Mouse (Mus musculus): Measurements from ENCODE around the gene Dgkb. TPM values are rescaled to one million over a fixed set of nuclear protein-coding genes. Genes with fewer than 3 reads are reported as not detected.

Dgkb gene
- polyA plus RNA-seq, 1 experiment from 2014 or later = 0.36 TPM

DNA sequence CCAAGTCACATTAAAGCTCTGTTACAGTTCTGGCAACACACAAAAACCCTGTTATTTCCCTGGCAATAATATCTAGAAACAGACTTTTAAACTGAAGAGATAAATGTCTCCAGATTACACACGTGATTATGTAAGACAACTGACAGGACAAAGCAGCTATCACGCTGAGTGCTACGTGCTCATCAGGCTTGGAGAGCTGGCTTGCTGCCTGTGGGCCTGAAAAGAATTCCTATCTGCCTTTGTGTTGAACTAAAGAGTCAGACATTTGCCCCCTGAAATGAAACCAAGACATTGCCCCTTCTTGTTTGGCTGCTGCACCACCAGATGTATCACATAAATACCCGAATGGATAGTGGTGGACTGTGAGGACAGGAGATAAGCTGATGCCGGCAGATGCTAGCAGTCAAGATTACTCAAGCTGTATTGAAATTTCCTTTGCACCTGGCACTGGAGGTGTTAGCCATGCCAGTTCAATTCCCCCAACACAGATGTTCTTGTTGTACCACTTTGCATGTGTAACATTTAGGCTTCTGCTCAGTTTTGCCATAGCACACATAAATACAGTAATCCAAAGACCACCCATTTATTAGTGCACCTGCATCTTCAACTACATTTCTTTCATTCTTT is 761.8 kb downstream of the Dgkb start:
- H3K27me3 ChIP-seq (replicated peaks; ENCODE audit: low read depth, poor library complexity, severe bottlenecking) = no peaks in the 10 kb centered on the region
- 69% methylated on average over 5 of the region's 5 CpGs for WGBS
- no peaks in the 10 kb centered on the region for H3K9me3 ChIP-seq
- H3K4me1 ChIP-seq = no peaks in the 10 kb centered on the region
- H3K4me3 ChIP-seq = no peak overlapping the region
- DNase-seq (ENCODE audit: low spot score) = no peak
- no peak overlapping the region for H3K27ac ChIP-seq (replicated peaks)
- H3K36me3 ChIP-seq (replicated peaks) = no peaks in the 10 kb centered on the region

DNA sequence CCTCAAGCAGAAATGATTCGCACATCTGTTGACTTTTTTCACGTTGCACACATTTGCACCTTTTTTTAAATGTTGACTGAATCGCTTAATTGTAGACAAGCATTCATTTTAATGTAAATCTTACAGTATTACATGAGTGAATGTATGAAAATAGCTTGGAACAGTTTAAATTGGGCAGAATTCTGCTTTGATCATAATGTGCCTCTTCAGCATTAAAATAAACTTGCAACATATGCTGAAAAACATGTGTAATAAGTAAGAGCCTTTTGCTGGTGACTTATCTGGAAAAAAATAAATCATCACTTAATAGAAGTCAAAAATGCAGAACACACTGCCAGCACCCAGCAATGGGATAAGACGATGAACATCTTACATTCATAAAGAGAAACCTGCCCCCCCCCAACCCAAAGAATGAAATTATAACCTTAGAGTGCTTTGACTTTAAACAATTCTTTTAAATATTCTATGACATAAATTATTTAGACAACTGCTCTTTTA is 768.9 kb downstream of the Dgkb start:
- Histone ChIP-seq H3K4me1 (no peaks in the 10 kb centered on the region), H3K4me3 (no peak overlapping the region), H3K9me3 (no peaks in the 10 kb centered on the region), H3K27me3 (replicated peaks; ENCODE audit: low read depth, poor library complexity, severe bottlenecking) (no peaks in the 10 kb centered on the region), H3K36me3 (replicated peaks) (no peaks in the 10 kb centered on the region), H3K27ac (replicated peaks) (no peak overlapping the region)
- DNase-seq (ENCODE audit: low spot score) = no peak
- WGBS = 78% methylated on average over 4 of the region's 4 CpGs

DNA sequence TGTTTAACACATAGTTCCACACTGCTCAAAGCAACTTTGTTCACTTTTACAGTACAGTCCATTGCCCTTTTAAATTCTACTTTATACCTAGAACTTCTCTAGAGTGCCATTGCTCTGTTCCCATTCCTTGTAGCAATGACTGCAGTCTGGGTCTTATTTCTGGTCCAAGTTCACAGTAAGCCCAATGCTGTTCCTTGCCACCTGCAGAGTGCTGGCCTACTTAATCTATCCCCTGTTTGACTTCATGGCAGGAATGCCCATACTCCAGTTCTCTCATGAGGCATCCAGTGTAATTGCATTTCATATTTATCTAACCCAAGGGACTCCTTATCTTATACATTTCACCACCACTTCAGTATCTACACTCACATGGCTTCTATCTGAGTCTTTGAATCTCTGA is 772.4 kb downstream of the Dgkb start:
- Histone ChIP-seq H3K4me1 (no peaks in the 10 kb centered on the region), H3K4me3 (no peak overlapping the region), H3K36me3 (replicated peaks) (no peaks in the 10 kb centered on the region), H3K27ac (replicated peaks) (no peak overlapping the region), H3K27me3 (replicated peaks; ENCODE audit: low read depth, poor library complexity, severe bottlenecking) (no peaks in the 10 kb centered on the region), H3K9me3 (no peaks in the 10 kb centered on the region)
- DNase-seq (ENCODE audit: low spot score) = no peak

DNA sequence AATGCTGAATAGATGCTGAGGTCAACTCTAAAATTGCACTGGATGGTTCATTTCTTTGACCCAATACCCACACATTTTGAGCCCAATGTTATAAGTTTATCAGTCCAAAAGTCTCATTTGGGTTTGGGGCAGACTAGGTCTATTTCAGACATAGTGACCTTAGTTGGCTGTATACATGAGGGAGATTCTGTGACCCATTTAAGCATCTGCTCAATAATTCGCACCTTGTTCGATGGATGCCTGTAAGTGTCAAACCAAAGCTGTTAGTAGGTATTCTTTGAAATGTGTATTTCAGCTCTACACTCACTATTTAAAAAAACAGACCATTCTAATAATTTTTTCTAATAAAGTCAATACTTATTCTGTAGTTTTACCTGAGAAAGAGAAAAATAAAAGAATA is 776.1 kb downstream of the Dgkb start:
- DNase-seq (ENCODE audit: low spot score) = no peak
- no peaks in the 10 kb centered on the region for H3K9me3 ChIP-seq
- H3K27me3 ChIP-seq (replicated peaks; ENCODE audit: low read depth, poor library complexity, severe bottlenecking) = no peaks in the 10 kb centered on the region
- 0 out of 2 replicates have a peak, but pooled peaks cover 7% of the 10 kb centered on the region for H3K4me1 ChIP-seq
- no peak overlapping the region for H3K27ac ChIP-seq (replicated peaks)
- no peaks in the 10 kb centered on the region for H3K36me3 ChIP-seq (replicated peaks)
- WGBS = 95% methylated on average over 2 of the region's 2 CpGs
- no peak overlapping the region for H3K4me3 ChIP-seq

DNA sequence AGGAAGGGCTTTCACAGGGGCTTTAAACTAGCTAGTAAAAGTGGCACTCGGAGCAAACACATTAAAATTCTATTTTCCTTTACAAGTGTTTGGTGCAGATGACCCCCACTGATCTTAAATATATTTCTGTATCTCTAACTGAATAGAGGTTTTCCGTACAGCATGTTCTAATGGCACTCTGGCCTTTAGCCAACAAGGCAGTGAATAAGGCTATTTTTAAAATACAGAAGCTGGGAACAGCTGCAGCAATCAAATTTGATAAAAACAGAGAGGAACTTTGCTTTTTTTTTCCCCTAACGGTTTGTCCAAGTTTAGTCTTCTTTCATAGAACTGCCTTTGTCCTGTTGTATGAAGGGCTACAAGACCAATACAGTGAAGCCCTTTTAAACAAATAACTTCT is 776.5 kb downstream of the Dgkb start:
- WGBS = 75% methylated on average over 3 of the region's 3 CpGs
- H3K27ac ChIP-seq (replicated peaks) = no peak overlapping the region
- no peak for DNase-seq (ENCODE audit: low spot score)

DNA sequence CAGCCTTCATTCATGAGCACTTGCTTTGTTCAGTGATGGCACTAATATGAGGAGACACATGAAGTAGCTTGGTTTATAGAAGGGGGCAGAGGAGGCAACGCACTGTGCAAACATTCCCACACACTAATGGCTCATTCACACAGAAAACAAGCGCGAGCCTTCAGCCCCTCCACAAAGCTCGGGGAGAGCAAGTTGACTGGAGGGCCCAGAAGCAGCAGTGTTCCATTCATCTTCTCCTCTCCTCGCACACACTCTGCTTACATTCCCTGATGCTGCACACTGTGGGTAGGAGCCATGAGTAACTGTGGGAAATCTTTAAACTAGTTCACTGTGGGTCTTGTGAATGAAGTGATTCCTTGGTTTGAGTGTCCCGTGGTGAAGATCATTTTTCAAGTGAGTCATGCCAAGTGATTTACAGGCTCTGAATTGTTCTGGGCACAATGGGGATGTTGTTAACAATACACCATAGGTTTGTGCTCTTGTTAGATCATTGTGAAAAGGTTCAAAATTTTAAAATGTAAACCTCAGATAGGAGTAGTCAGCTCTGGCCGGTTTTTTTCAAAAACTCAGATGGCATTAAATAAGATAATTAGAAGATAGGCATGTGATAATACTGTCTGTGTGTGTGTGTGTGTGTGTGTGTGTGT is 779.0 kb downstream of the Dgkb start:
- Histone ChIP-seq H3K4me3 (no peak overlapping the region), H3K27me3 (replicated peaks; ENCODE audit: low read depth, poor library complexity, severe bottlenecking) (no peaks in the 10 kb centered on the region), H3K36me3 (replicated peaks) (no peaks in the 10 kb centered on the region), H3K9me3 (no peaks in the 10 kb centered on the region), H3K4me1 (0 out of 2 replicates have a peak, but pooled peaks cover 7% of the 10 kb centered on the region), H3K27ac (replicated peaks) (no peak overlapping the region)
- WGBS = 51% methylated on average over 7 of the region's 7 CpGs
- peak; percentile 20 for DNase-seq (ENCODE audit: low spot score)

More for the DNA sequence above, 776.5 kb downstream of the Dgkb start:
- Histone ChIP-seq H3K36me3 (replicated peaks) (no peaks in the 10 kb centered on the region), H3K4me3 (no peak overlapping the region), H3K9me3 (no peaks in the 10 kb centered on the region), H3K27me3 (replicated peaks; ENCODE audit: low read depth, poor library complexity, severe bottlenecking) (no peaks in the 10 kb centered on the region), H3K4me1 (0 out of 2 replicates have a peak, but pooled peaks cover 7% of the 10 kb centered on the region)

DNA sequence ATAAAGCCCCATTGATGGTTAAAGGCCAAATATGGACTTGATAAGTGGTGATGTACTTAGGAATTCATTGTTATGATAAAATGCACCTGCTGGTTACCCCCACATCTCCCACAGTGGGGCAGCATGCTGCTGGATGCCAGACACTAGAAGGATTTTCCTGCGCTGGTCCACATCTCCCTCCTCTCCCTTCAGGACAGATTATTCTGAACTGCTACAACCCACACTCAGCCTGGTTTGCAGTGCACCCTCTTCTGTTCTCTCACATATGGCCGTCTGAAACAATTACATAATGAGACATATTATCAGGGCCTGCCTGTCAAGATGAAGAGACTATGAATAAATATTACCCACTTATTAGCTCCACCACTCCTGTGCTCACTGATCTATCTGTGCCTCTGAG is 780.6 kb downstream of the Dgkb start:
- Histone ChIP-seq H3K27ac (replicated peaks) (no peak overlapping the region), H3K36me3 (replicated peaks) (no peaks in the 10 kb centered on the region), H3K9me3 (no peaks in the 10 kb centered on the region), H3K4me1 (0 out of 2 replicates have a peak, but pooled peaks cover 7% of the 10 kb centered on the region), H3K4me3 (no peak overlapping the region), H3K27me3 (replicated peaks; ENCODE audit: low read depth, poor library complexity, severe bottlenecking) (no peaks in the 10 kb centered on the region)
- 52% methylated on average over 2 of the region's 2 CpGs for WGBS
- no peak for DNase-seq (ENCODE audit: low spot score)

DNA sequence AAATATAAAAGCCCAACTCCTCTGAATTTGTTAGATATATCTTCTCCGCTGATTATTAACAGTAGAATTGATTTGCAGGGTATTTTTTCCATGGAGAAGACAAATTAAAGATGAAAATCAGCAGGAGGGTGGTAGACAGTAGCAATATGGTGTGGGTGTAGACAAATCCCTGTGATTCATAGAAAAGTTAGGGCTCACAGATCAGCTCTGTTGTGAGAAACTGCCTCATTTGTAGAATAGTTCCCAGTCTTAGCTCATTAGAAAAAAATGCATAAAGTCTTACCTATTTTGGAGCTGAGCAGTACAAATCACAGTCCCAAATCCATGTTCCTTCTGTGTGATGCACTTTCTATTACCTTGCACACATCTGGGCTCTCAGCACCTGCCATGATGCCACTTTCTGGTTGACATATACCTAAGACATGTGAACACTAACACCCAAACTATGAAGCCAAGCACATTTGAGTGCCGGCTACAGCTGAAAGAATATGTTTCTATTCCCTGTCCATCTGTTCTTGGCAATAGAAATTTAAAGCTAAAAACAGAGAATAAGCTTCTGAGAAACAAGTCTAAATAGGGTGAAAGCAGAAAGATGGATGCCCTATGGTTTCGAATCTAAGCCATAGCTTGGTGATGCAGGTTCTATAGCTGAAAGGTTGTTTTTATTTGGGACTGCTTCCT is 782.8 kb downstream of the Dgkb start:
- Histone ChIP-seq H3K27ac (replicated peaks) (no peak overlapping the region), H3K36me3 (replicated peaks) (no peaks in the 10 kb centered on the region), H3K9me3 (no peaks in the 10 kb centered on the region), H3K4me3 (no peak overlapping the region), H3K4me1 (0 out of 2 replicates have a peak, but pooled peaks cover 7% of the 10 kb centered on the region), H3K27me3 (replicated peaks; ENCODE audit: low read depth, poor library complexity, severe bottlenecking) (no peaks in the 10 kb centered on the region)
- 95% methylated on average over 3 of the region's 3 CpGs for WGBS
- no peak for DNase-seq (ENCODE audit: low spot score)

DNA sequence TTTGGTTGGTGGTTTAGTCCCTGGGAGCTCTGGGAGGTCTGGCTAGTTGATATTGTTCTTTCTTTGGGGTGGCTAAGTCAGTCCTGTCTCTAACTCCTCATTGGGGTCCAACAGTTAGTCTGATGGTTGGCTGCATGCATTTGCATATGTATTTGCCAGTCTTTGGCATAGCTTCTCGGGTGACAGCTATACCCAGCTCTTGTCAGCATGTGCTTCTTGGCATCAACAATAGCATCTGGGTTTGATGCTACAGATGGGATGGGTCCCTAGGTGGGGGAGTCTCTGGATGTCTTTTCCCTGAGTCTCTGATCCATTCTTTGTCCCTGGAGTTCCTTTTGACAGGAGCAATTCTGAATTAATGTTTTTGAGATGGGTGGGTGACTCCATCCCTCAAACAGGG is 790.6 kb downstream of the Dgkb start:
- no peak for DNase-seq (ENCODE audit: low spot score)
- Histone ChIP-seq H3K9me3 (no peaks in the 10 kb centered on the region), H3K27ac (replicated peaks) (no peak overlapping the region), H3K36me3 (replicated peaks) (no peaks in the 10 kb centered on the region), H3K27me3 (replicated peaks; ENCODE audit: low read depth, poor library complexity, severe bottlenecking) (no peaks in the 10 kb centered on the region), H3K4me3 (no peak overlapping the region), H3K4me1 (no peaks in the 10 kb centered on the region)
- WGBS = 58% methylated on average over 1 of the region's 1 CpGs

DNA sequence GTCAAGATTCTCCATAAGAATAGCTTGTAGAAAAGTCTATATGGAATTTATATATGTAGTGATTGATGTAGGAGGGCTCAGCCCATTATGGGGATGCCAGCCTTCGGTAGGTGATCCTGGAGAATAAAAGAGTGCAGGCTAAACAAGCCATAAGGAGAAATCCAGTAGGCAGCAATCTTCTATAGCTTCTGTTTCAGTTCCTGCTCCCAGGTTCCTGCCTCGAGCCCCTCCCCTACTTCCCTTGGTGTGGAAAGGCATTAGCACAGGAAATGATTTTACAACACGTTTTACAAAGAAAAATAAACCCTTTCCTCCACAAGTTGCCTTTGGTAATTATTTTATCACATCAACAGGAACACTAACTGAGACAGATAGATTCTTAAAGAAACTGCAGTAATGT is 850.7 kb downstream of the Dgkb start:
- DNase-seq (ENCODE audit: low spot score) = no peak
- H3K4me3 ChIP-seq = no peak overlapping the region
- H3K27me3 ChIP-seq (replicated peaks; ENCODE audit: low read depth, poor library complexity, severe bottlenecking) = no peaks in the 10 kb centered on the region
- whole genome bisulfite sequencing = 68% methylated on average over 3 of the region's 3 CpGs
- H3K27ac ChIP-seq (replicated peaks) = no peak overlapping the region
- no peaks in the 10 kb centered on the region for H3K9me3 ChIP-seq
- H3K4me1 ChIP-seq = no peaks in the 10 kb centered on the region
- H3K36me3 ChIP-seq (replicated peaks) = no peaks in the 10 kb centered on the region
